Mouse (Mus musculus): ENCODE data around the gene Ddx60. TPM values are rescaled to one million over a fixed set of nuclear protein-coding genes. Genes with fewer than 3 reads are reported as not detected.
A peak's percentile ranks its signal among the peaks of the same experiment; 100 is the strongest.

Gene Ddx60
- 0.17 and 0.34 TPM in 2 replicates for polyA plus RNA-seq (2015; fragmentation: Nextera tagmentation; extraction: Ambion mirVana)

DNA sequence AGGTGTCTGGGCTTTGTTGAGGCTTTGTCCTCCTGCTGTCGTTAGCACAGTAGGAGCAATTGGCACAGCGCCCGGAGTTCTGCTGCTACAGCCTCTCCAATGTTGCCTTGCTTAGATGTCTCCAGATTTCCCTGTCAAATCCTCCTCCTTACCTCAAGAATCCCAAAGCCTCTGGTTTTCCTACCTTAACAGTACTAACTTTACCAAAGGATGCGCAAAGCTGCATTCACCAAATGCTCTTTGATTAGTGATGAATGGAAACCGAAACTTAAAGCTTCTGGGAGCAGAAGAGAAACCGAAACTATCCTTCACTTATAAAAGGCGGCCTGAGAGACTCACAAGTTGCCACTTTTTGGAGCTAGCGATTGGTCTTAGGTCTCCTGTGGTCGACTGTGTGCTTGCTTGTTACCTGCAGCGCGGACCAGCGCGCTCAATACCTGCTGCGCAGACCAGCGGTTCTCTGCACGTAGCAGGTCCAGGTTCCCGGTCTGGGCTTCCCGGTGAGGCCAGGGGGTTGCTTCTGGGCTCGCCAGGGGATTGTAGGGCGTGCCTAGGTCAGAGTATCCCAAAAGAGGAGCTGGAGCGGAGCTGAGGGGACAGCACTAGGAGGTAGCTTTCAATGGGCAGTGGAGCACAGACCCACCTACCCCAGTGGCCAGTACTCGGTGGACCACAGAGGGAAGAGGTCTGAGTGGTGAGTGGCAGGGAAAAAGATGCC is at the start of gene Ddx60:
Gene Ddx60, plus strand, starts transcription at position 311 of the 718 bp plus-strand sequence.
- 0 out of 2 replicates have a peak, but pooled peaks cover 5% of the 10 kb centered on the region for H3K4me1 ChIP-seq (ENCODE audit: control insufficient read depth, insufficient read depth, low read length)
- WGBS, result 9% methylated on average over 22 of the region's 22 CpGs
- ATAC-seq, result peak; percentile 76

DNA sequence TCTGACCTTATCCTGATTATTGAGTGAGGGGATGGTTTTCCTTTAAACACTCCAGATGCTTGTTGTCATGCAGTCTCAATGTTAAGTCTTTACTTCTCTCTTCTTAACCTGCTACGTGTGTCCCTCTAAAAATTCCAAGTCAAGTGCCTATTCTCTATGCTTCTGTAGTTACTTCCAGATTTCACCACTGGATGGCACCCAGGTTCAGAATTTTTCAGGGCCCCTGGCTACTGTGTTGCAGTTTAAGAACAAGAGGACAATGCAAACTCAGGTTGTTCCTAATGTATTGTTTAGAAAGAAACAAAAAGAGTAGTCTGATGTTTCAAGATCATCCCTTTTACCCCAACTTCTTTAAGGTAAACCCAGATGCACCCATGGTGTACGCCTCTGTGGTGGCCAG is 33.8 kb upstream of the Ddx60 start:
- Histone ChIP-seq H3K36me3 (ENCODE audit: control insufficient read depth, insufficient read depth, low read length) (no peaks in the 10 kb centered on the region), H3K27ac (ENCODE audit: low read length) (no peak overlapping the region), H3K9me3 (replicated peaks; ENCODE audit: control insufficient read depth, low read length, poor library complexity, severe bottlenecking) (no peaks in the 10 kb centered on the region), H3K9ac (ENCODE audit: low read depth, low read length) (no peak overlapping the region), H3K27me3 (ENCODE audit: control insufficient read depth, insufficient read depth, low read depth, low read length) (no peaks in the 10 kb centered on the region), H3K4me2 (ENCODE audit: low read length) (no peak overlapping the region), H3K4me3 (ENCODE audit: low read depth, low read length) (no peak overlapping the region), H3K4me1 (ENCODE audit: control insufficient read depth, insufficient read depth, low read length) (no peaks in the 10 kb centered on the region)
- ATAC-seq, result no peak; the same call in 1 of the 2 replicates
- WGBS, result 56% methylated on average over 2 of the region's 2 CpGs

More for the DNA sequence above, at the start of gene Ddx60:
- Histone ChIP-seq H3K4me2 (ENCODE audit: low read length) (peak within 1 kb of the TSS; percentile 88), H3K4me3 (ENCODE audit: low read depth, low read length) (peak within 1 kb of the TSS; percentile 44), H3K27me3 (ENCODE audit: control insufficient read depth, insufficient read depth, low read depth, low read length) (no peaks in the 10 kb centered on the region), H3K36me3 (ENCODE audit: control insufficient read depth, insufficient read depth, low read length) (no peaks in the 10 kb centered on the region), H3K9me3 (replicated peaks; ENCODE audit: control insufficient read depth, low read length, poor library complexity, severe bottlenecking) (no peaks in the 10 kb centered on the region), H3K9ac (ENCODE audit: low read depth, low read length) (peak within 1 kb of the TSS; percentile 62), H3K27ac (ENCODE audit: low read length) (no peak within 1 kb of the TSS)

DNA sequence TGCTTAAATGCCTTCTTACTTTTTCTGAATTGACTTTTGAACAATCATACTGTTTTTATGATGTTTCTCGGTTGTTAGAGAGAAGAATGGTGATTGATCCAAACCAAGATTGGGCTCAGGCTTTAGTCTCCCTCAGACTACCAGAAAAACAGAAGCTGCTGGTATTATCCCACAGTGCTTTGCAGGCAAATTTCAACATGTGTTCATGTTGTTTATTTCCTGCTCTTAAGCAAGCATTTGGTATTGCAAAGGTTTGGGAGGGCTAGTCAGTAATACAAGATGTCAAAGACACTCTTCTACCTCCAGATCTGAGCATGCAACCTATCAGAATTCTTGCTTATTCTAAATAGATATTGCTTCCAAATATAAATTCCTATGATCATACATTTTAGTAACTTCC is 31.1 kb upstream of the Ddx60 start:
- no peak overlapping the region for H3K4me2 ChIP-seq (ENCODE audit: low read length)
- no peak overlapping the region for H3K9ac ChIP-seq (ENCODE audit: low read depth, low read length)
- no peaks in the 10 kb centered on the region for H3K36me3 ChIP-seq (ENCODE audit: control insufficient read depth, insufficient read depth, low read length)
- no peak for ATAC-seq
- H3K4me1 ChIP-seq (ENCODE audit: control insufficient read depth, insufficient read depth, low read length), result no peaks in the 10 kb centered on the region
- 94% methylated on average over 1 of the region's 1 CpGs for WGBS
- H3K27ac ChIP-seq (ENCODE audit: low read length), result no peak overlapping the region
- H3K9me3 ChIP-seq (replicated peaks; ENCODE audit: control insufficient read depth, low read length, poor library complexity, severe bottlenecking), result no peaks in the 10 kb centered on the region
- no peak overlapping the region for H3K4me3 ChIP-seq (ENCODE audit: low read depth, low read length)
- no peaks in the 10 kb centered on the region for H3K27me3 ChIP-seq (ENCODE audit: control insufficient read depth, insufficient read depth, low read depth, low read length)

DNA sequence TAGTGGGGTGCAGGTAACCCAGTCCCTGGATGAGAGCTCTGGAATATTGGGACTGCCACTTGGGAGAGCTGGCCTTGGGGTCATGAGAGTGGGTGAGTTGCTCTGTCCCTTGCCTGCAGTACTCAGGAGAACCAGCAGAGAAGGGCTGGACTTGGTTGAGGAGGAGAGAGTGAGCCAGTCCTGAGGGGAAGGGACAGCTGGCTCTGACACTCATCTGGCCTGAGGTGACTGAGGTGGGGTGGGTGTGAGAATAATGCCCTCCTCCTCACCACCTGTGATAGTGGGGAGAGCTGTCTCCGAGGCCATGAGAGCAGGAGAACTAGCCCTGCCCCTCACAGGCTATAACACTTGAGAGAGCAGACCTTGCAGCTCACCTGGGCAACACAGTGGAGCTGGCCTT is 30.5 kb upstream of the Ddx60 start:
- Histone ChIP-seq H3K36me3 (ENCODE audit: control insufficient read depth, insufficient read depth, low read length) (no peaks in the 10 kb centered on the region), H3K4me3 (ENCODE audit: low read depth, low read length) (no peak overlapping the region), H3K27ac (ENCODE audit: low read length) (no peak overlapping the region), H3K27me3 (ENCODE audit: control insufficient read depth, insufficient read depth, low read depth, low read length) (no peaks in the 10 kb centered on the region), H3K9me3 (replicated peaks; ENCODE audit: control insufficient read depth, low read length, poor library complexity, severe bottlenecking) (no peaks in the 10 kb centered on the region), H3K4me1 (ENCODE audit: control insufficient read depth, insufficient read depth, low read length) (no peaks in the 10 kb centered on the region), H3K4me2 (ENCODE audit: low read length) (no peak overlapping the region), H3K9ac (ENCODE audit: low read depth, low read length) (no peak overlapping the region)
- WGBS, result 80% methylated on average over 1 of the region's 1 CpGs
- ATAC-seq, result no peak

DNA sequence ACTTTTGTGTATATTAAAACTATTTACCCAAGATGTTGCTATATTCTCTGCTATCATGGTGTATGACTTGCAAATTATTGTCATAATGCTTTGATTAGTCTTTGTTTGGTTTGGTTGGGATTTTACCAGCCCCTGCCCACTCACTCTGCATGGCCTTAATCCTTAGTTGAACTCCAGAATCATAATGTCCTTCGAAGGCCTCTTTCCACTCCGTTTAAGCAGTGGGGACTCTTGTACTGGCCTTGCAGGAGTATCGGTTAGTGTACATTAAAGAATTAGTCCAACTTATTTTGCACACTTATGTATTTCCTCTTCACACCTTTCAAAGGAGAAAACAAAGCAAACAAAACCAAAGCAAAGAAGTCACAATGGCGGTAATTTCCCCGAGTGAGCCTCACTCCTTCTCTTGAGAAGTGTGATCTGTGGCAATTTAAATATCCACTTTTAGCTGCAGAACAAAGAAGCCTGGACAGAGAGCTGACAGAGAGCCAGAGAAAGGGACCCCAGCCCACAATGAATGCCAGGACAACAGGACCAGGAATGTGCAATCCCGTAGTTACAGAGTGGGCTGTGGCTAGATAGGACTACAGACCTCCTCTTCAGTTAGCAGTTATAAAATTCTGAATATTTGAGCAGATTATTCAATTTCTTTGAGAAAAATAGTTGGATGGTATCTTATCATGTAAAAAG is 26.7 kb upstream of the Ddx60 start:
- no peak overlapping the region for H3K27ac ChIP-seq (ENCODE audit: low read length)
- ATAC-seq, result no peak
- H3K27me3 ChIP-seq (ENCODE audit: control insufficient read depth, insufficient read depth, low read depth, low read length), result no peaks in the 10 kb centered on the region
- H3K4me3 ChIP-seq (ENCODE audit: low read depth, low read length), result no peak overlapping the region
- H3K9ac ChIP-seq (ENCODE audit: low read depth, low read length), result no peak overlapping the region
- no peak overlapping the region for H3K4me2 ChIP-seq (ENCODE audit: low read length)
- H3K9me3 ChIP-seq (replicated peaks; ENCODE audit: control insufficient read depth, low read length, poor library complexity, severe bottlenecking), result no peaks in the 10 kb centered on the region
- no peaks in the 10 kb centered on the region for H3K4me1 ChIP-seq (ENCODE audit: control insufficient read depth, insufficient read depth, low read length)
- no peaks in the 10 kb centered on the region for H3K36me3 ChIP-seq (ENCODE audit: control insufficient read depth, insufficient read depth, low read length)
- 13% methylated on average over 6 of the region's 6 CpGs for WGBS

DNA sequence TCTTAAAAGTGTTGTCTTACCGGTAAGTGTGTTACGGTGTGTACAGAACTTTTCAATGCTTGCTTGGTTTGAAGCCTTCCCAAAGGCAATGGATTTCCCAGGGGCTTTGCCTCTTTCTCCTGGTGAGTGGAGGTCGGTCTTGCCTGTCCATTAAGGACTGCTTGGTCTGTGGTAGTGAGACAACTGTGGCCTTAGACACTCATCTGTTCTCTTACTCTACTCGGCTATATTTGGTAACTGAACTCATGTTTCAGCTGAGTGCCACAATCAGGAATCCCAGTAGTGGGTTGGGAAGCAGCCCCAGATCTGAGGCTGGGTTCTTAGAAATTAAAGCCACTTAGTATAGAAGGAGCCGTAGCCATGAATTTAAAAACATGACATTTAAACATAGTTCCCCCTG is 25.4 kb upstream of the Ddx60 start, which contains the start of gene Palld:
Gene Palld, minus strand, starts transcription at position 170 of the 400 bp plus-strand sequence.
- H3K27me3 ChIP-seq (ENCODE audit: control insufficient read depth, insufficient read depth, low read depth, low read length), result no peaks in the 10 kb centered on the region
- ATAC-seq, result no peak
- 89% methylated on average over 5 of the region's 5 CpGs for WGBS
- H3K27ac ChIP-seq (ENCODE audit: low read length), result no peak within 1 kb of the TSS
- no peaks in the 10 kb centered on the region for H3K36me3 ChIP-seq (ENCODE audit: control insufficient read depth, insufficient read depth, low read length)
- no peak within 1 kb of the TSS for H3K4me3 ChIP-seq (ENCODE audit: low read depth, low read length)
- no peaks in the 10 kb centered on the region for H3K4me1 ChIP-seq (ENCODE audit: control insufficient read depth, insufficient read depth, low read length)
- no peak within 1 kb of the TSS for H3K4me2 ChIP-seq (ENCODE audit: low read length)
- no peaks in the 10 kb centered on the region for H3K9me3 ChIP-seq (replicated peaks; ENCODE audit: control insufficient read depth, low read length, poor library complexity, severe bottlenecking)
- H3K9ac ChIP-seq (ENCODE audit: low read depth, low read length), result no peak within 1 kb of the TSS

DNA sequence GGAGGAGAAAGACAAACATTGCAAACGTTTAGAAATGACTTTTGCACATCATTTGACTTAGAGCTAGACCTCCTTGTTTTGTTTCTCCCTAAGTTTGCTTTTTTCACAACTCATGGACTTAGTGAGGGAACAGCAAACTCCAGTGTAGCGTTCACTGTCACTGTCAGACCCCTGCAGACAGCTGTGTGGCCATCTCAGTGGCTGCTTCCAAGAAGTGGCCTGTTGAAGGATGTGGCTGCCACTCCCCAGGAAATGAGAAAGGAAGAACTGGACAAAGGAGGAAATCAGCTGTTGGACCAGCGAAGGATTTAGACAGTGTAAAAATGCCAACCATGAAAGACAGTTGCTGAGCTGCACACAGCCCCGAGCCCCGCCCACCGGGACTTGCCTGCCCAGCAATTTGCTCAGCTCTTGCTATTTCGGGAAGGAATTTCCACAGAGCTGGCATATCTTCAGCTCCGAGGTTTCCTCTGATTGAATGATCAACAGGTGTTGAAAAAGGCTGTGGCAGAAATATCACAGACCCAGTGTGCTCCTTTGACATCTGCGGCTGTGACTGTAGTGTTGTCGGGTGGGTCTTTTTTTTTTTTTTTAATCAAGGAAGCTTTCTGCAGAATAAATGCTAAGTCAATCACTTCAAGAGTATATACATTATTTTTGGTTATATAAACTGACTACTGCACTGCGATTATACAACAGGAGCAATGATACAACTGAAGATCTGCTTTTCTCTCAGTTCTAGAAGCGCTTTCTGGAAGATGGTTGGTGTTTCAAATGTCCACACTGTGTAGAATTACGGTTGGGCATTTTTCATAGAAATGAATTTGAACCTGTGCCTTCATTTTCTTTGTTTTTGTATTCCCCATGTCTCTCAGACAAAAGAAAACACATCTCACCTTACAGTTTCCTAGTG is 19.3 kb upstream of the Ddx60 start:
- Histone ChIP-seq H3K9ac (ENCODE audit: low read depth, low read length) (no peak overlapping the region), H3K4me2 (ENCODE audit: low read length) (no peak overlapping the region), H3K4me1 (ENCODE audit: control insufficient read depth, insufficient read depth, low read length) (no peaks in the 10 kb centered on the region), H3K36me3 (ENCODE audit: control insufficient read depth, insufficient read depth, low read length) (no peaks in the 10 kb centered on the region), H3K27me3 (ENCODE audit: control insufficient read depth, insufficient read depth, low read depth, low read length) (no peaks in the 10 kb centered on the region), H3K4me3 (ENCODE audit: low read depth, low read length) (no peak overlapping the region), H3K27ac (ENCODE audit: low read length) (no peak overlapping the region), H3K9me3 (replicated peaks; ENCODE audit: control insufficient read depth, low read length, poor library complexity, severe bottlenecking) (no peaks in the 10 kb centered on the region)
- no peak for ATAC-seq
- 80% methylated on average over 13 of the region's 13 CpGs for WGBS

DNA sequence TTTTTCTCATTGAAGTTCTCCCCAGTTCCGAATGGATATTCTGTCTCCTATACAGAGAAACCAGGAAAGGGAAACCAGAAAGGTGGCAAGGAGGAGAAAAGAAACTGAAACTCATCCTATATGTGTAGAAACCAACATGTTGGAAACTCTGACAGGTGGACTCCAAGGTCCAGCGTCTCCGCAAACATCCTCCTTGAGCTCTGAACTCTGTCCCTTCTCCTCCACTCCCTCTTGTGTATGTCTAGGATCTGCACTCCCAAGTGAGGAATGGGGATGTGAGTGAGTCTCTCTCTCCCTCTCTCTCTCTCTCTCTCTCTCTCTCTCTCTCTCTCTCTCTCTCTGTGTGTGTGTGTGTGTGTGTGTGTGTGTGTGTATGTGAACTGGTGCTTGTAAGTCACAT is 18.6 kb upstream of the Ddx60 start:
- no peaks in the 10 kb centered on the region for H3K36me3 ChIP-seq (ENCODE audit: control insufficient read depth, insufficient read depth, low read length)
- H3K4me3 ChIP-seq (ENCODE audit: low read depth, low read length), result no peak overlapping the region
- H3K27ac ChIP-seq (ENCODE audit: low read length), result no peak overlapping the region
- H3K9ac ChIP-seq (ENCODE audit: low read depth, low read length), result no peak overlapping the region
- H3K27me3 ChIP-seq (ENCODE audit: control insufficient read depth, insufficient read depth, low read depth, low read length), result no peaks in the 10 kb centered on the region
- 88% methylated on average over 3 of the region's 3 CpGs for WGBS
- H3K4me2 ChIP-seq (ENCODE audit: low read length), result no peak overlapping the region
- H3K9me3 ChIP-seq (replicated peaks; ENCODE audit: control insufficient read depth, low read length, poor library complexity, severe bottlenecking), result no peaks in the 10 kb centered on the region
- no peaks in the 10 kb centered on the region for H3K4me1 ChIP-seq (ENCODE audit: control insufficient read depth, insufficient read depth, low read length)
- ATAC-seq, result no peak

Measured in midbrain, embryonic 16.5 days (tissue).